Mouse (Mus musculus): ENCODE measurements around the gene Macf1.

DNA sequence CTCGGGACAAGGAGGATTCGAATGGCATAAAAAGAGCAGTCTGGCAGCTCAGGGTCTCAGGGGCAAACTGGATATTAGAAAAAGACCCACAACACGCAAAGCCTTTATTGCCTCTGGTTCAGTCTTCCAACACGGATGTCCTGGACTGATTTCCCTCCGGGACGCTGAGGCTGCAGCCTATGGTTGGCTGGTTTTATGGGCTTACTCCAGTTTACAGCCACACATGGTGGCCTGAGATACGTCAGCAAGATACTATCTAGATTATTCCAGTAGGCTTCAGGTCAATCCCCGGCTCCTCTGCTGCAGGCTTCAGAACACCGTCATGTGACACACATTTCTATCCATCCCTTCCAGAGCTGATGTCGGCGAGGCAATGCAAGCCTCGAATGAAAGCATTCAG, 9.2 kb upstream of the Macf1 start:
- TF ChIP-seq POLR2AphosphoS2 (IDR thresholded peaks at IDR 0.05; ENCODE audit: insufficient read length, low read depth) (no peak), POLR2A (IDR thresholded peaks at IDR 0.05; ENCODE audit: insufficient read length, low read depth) (no peak), USF1 (IDR thresholded peaks at IDR 0.05; ENCODE audit: low read depth) (no peak), SRF (IDR thresholded peaks at IDR 0.05; ENCODE audit: control insufficient read depth, insufficient read length, low read depth) (no peak), TCF12 (IDR thresholded peaks at IDR 0.05; ENCODE audit: insufficient read depth, poor library complexity, severe bottlenecking) (no peak), E2F4 (IDR thresholded peaks at IDR 0.05; ENCODE audit: insufficient read depth) (no peak), CEBPB (IDR thresholded peaks at IDR 0.05; ENCODE audit: insufficient read depth, poor library complexity, severe bottlenecking) (no peak), MAX (IDR thresholded peaks at IDR 0.05; ENCODE audit: low read depth) (no peak), MYOG (IDR thresholded peaks at IDR 0.05; ENCODE audit: control insufficient read depth in 1 of 3, insufficient read depth in 1 of 3, insufficient read length in 2 of 3, low read depth in 2 of 3) (no peak), MYOD1 (IDR thresholded peaks at IDR 0.05; ENCODE audit: control insufficient read depth in 1 of 3, insufficient read length in 2 of 3, low read depth in 2 of 3) (no peak)
